Mouse (Mus musculus) C2C12 (cell line): Measurements from ENCODE around the gene 1600002K03Rik. TPM values are rescaled to one million over a fixed set of nuclear protein-coding genes. Genes with fewer than 3 reads are reported as not detected.

Experiments
- H3K27me3 ChIP-seq: one replicate; pipeline ENCODE4 v1.6.1; 2011; ENCODE audit not compliant: control insufficient read depth, insufficient read depth, insufficient read length
- H3K36me3 ChIP-seq: one replicate; pipeline ENCODE4 v1.6.1; 2011; ENCODE audit not compliant: control insufficient read depth, insufficient read depth
- H3K4me3 ChIP-seq: one replicate; pipeline ENCODE4 v1.5.1; 2011; ENCODE audit warnings: mild to moderate bottlenecking, control low read depth; ENCODE audit not compliant: poor library complexity, insufficient read depth, severe bottlenecking
- H3K79me2 ChIP-seq: one replicate; pipeline ENCODE4 v1.6.1; 2011; ENCODE audit not compliant: control insufficient read depth, insufficient read depth
- H3K79me3 ChIP-seq: one replicate; pipeline ENCODE4 v1.6.1; 2011; ENCODE audit warnings: low read depth, control low read depth
- H3ac ChIP-seq: one replicate; pipeline ENCODE3; 2011; ENCODE audit warnings: low read depth; ENCODE audit not compliant: control insufficient read depth, insufficient read length
- CEBPB ChIP-seq: IDR thresholded peaks from one replicate; pipeline ENCODE4 v1.6.1; 2011; ENCODE audit warnings: low read depth, mild to moderate bottlenecking, control low read depth, moderate library complexity
- CTCF ChIP-seq: IDR thresholded peaks from one replicate; pipeline ENCODE4 v1.5.1; 2011; ENCODE audit not compliant: control insufficient read depth, insufficient read depth, insufficient read length
- FOSL1 ChIP-seq: IDR thresholded peaks from one replicate; pipeline ENCODE4 v1.8.0; 2011; ENCODE audit warnings: mild to moderate bottlenecking, low read length; ENCODE audit not compliant: poor library complexity, insufficient read depth, severe bottlenecking
- MAX ChIP-seq: IDR thresholded peaks from one replicate; pipeline ENCODE4 v1.6.1; 2011; ENCODE audit warnings: mild to moderate bottlenecking, control low read depth
- MYOD1 ChIP-seq: IDR thresholded peaks from one replicate; pipeline ENCODE4 v1.6.1; 2011; ENCODE audit warnings: low read depth; ENCODE audit not compliant: control insufficient read depth, insufficient read length
- MYOG ChIP-seq: IDR thresholded peaks from one replicate; pipeline ENCODE4 v1.6.1; 2011; ENCODE audit not compliant: control insufficient read depth, insufficient read length; ENCODE audit errors: extremely low read depth
- USF1 ChIP-seq: IDR thresholded peaks from one replicate; pipeline ENCODE4 v1.6.1; 2011; ENCODE audit warnings: low read depth, mild to moderate bottlenecking, control low read depth, moderate library complexity
- polyA plus RNA-seq: library from polyadenylated mRNA; unstranded; fragments of >200 nt; fragmentation: generic; extraction: Trizol; gene quantifications from one replicate; pipeline ENCODE4 v1.2.1, GENCODE M21; 2012; ENCODE audit warnings: missing spikeins

Gene 1600002K03Rik
- polyA plus RNA-seq, 1 experiment = 33.4 TPM

DNA sequence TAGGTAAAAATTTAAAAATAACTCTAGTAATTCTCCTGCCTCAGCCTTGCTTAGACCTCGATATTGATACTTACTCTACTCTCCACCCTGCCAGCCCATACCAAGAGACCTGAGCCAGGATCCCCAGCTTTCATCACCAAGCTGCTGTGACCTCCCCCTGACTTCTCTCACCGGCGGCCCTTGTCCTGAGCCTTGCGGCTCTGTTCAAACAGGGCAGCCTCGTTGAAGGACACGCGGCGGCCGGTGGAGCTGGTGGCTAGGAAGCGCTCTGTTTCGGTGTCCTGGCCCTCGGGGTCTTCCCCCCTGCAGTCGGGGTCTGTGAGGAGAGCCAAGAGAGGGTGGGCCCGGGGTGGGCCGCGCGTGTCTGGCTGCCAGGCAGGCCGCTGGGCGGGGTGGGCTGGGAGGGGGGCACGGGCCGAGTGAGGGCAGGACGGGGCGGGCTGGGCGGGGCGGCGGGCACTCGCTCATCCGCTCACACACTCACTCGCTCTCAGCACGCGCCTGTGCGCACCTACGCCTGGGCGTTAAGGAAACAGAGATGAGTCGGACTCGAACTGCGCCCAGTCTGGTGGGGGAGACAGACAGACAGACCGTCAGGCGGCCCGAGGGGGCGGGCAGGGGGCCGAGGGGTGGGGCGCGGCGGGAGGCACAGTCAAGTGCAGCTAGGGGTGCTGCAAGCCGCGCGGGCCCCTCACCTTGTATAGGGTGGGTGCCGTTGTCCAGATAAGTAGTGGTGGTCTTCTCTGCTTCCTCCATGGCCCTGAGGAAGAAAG is 36.4 kb upstream of the 1600002K03Rik start:
- TF ChIP-seq MYOG = no peak
- no peak for TF ChIP-seq CTCF
- TF ChIP-seq CEBPB = no peak
- TF ChIP-seq MYOD1 = no peak
- TF ChIP-seq FOSL1 = no peak
- TF ChIP-seq USF1 = no peak
- TF ChIP-seq MAX = no peak
- no peak overlapping the region for H3K4me3 ChIP-seq
- peaks cover 7% of the 10 kb centered on the region for H3K36me3 ChIP-seq
- H3ac ChIP-seq = no peak overlapping the region
- H3K79me2 ChIP-seq = no peaks in the 10 kb centered on the region
- H3K27me3 ChIP-seq = no peaks in the 10 kb centered on the region
- H3K79me3 ChIP-seq = no peaks in the 10 kb centered on the region

DNA sequence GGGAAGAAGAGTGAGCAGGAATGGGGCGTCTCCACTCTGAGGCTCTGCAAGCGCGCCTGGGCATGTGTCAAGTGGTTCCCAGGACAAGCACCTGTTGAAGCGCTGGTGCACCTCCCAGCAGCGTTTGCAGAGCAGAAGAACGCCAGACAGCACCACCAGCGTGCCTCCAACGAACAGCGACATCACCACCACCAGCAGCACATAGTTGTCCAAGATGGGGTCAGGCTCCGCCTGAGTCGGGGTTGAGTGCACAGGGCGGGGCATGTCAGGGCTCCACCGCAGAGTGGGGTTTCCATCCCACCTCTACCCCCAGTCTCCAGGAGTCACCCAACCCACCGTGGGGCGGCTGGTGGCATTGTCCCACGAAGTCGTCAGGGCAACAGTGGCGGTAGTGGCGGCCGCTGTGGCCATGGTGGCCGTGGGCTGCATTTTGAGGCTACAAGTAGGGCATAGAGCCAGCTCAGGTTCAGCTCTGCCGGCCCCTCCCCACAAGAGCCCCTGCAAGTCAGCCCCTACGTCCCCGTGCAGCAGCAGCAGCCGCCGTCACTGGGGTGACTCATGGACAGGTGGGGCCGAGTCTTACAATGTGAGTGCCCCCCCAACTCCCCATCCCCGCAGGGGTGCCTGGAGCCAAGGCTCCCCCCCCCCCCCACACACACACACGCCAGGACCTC is 35.7 kb upstream of the 1600002K03Rik start:
- Histone ChIP-seq H3K36me3 (peaks cover 6% of the 10 kb centered on the region), H3ac (no peak overlapping the region), H3K27me3 (no peaks in the 10 kb centered on the region), H3K79me3 (no peaks in the 10 kb centered on the region), H3K79me2 (peaks cover under 1% of the 10 kb centered on the region), H3K4me3 (no peak overlapping the region)
- TF ChIP-seq CTCF (no peak), CEBPB (no peak), MAX (no peak), FOSL1 (no peak)

DNA sequence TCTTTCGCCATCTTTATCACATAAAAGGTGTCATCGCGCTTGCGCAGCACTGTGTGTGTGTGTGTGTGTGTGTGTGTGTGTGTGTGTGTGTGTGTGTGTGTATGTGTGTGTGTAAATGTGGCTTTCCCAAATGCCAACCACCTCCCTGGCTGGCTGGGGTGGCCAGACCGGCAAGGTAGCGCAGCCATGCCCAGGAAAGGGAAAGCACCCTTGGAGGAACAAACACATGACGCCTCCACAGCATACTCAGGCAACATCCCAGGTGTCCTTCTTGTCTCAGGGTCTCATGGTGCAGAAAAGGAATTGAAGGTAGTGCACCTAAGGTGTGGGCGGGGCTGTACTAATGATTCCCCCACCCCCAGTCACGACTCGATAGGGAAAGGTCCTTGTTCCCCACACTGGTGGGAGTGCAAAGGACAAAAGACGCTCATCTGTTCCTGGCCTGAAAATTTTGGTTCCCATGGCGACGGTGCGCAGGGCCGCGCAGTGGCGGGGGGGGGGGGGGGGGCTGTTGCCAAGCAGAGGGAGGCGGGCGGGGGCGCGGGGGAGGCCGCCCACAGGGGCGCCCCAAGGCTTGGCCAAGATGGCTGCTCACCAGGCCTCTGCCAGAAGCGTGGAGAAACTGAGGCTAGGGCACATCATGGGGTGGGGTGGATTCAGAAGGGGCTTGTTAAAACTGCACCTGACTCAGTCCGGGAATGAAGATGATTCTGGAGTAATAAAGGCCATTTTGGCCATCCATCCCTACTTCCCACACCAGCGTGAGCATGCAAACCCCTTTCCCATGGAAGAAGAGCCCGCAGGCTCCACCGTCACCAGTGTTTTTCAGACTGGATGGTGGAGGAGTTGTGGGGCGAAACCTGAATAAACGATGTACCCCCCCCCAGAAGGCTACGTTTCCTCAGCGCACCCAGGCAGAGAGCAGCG is 34.9 kb upstream of the 1600002K03Rik start:
- peak overlapping the region; percentile 37 for H3K4me3 ChIP-seq
- TF ChIP-seq CEBPB (no peak), MAX (no peak), MYOG (no peak), MYOD1 (no peak), FOSL1 (no peak), CTCF (no peak), USF1 (no peak)
- peaks cover 8% of the 10 kb centered on the region for H3K79me2 ChIP-seq
- no peaks in the 10 kb centered on the region for H3K36me3 ChIP-seq
- peaks cover 7% of the 10 kb centered on the region for H3K79me3 ChIP-seq
- H3ac ChIP-seq = peak overlapping the region; percentile 88
- H3K27me3 ChIP-seq = no peaks in the 10 kb centered on the region

DNA sequence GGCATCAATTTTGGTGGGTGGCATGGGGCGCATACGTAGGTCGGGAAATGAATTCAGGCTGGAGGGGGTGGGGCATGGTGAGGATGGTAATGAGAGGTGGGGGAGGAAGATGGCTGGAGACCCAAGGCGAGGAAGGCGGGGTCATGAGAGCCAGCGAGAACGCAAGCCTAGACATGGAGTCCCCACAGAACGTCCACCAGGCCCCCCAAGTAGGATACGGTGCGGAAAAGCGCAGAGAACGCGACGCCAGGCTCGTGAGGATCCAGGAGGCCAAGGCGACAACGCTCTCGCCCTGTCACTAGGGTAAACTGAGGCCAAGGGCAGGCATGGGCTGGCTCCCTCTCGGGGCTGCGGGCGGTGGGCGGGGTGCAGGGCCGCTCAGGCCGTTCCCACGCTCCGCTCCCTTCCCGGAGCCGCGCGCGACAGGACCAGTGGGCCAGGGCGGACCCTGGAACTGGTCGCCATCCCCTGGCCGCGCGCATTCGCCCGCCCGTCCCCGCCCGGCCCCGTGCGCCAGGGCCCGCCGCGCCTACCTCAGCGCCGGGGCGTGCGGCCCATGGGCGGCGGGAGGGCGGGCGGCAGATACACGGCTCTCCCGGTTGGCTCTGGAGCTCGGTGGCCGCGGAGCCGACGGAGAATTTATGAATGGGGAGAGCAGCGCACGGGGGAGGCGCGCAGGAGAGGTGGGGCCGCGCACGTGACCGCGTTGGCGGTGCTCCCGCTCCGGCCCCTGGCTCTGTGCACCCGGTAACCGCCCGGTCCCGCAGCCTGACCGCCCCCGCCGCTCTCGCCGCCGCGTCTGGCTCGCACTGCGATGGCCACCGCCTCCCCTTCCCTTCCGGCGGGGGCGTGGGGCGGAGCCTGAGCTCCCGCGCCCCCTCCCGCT is 33.9 kb upstream of the 1600002K03Rik start, which contains the start of gene Atp5d:
Gene Atp5d (plus strand): TSS at position 80 of the 886 bp plus-strand sequence.
- Histone ChIP-seq H3K79me3 (peaks cover 15% of the 10 kb centered on the region), H3K27me3 (no peaks in the 10 kb centered on the region), H3K36me3 (peaks cover 6% of the 10 kb centered on the region), H3K79me2 (peaks cover 17% of the 10 kb centered on the region), H3ac (peak within 1 kb of the TSS; percentile 88), H3K4me3 (peak within 1 kb of the TSS; percentile 37)
- TF ChIP-seq USF1 (peak; percentile 70), MAX (no peak), MYOG (no peak), FOSL1 (no peak), MYOD1 (no peak)

DNA sequence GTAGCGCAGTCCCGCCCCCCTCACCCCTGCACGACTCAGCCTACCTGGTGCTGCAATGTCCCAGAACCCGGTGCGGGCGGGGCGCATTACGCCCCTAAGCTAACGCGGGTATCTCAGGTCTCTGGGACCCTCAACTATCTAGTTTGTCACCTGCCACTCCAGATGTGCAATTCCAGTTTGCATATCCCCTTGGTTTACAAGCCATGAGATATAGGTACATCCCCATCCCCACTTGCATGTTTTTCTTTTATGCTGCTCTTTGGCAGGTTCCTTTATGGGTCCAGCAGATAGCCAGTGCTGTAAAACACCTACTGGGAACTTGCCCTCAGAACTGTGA is 33.3 kb upstream of the 1600002K03Rik start:
- no peak for TF ChIP-seq FOSL1
- no peak for TF ChIP-seq MYOD1
- no peak for TF ChIP-seq MYOG
- TF ChIP-seq MAX = no peak
- no peak for TF ChIP-seq CTCF
- no peak for TF ChIP-seq CEBPB
- TF ChIP-seq USF1 = no peak
- Histone ChIP-seq H3K4me3 (peak overlapping the region; percentile 37), H3K27me3 (no peaks in the 10 kb centered on the region), H3K79me3 (peaks cover 19% of the 10 kb centered on the region), H3K36me3 (peaks cover 12% of the 10 kb centered on the region), H3ac (peak overlapping the region; percentile 1), H3K79me2 (peaks cover 23% of the 10 kb centered on the region)
